Mouse (Mus musculus): ENCODE results near the gene Spag9.

The Spag9 gene

DNA sequence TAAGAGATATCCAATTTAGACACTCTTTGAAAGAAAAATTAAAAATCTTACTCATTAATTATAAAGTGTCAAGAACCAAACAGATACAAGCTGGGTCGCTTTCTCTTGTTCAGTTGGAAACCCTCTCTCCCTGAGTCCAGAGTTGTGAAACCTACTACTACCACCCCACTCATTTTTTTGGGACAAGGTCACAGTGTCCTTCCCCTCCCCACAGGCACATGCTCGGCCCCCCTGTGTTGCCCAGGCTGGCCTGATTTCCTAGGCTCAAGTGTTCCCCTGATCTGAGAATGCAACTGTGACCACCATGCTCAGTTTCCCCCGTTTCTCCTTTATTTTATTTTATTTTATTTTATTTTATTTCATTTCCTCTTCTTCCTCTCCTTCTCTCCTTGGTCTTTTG, 158.3 kb downstream of the Spag9 start:
- DNase-seq (ENCODE audit: low spot score in 2 of 2), result no peak

DNA sequence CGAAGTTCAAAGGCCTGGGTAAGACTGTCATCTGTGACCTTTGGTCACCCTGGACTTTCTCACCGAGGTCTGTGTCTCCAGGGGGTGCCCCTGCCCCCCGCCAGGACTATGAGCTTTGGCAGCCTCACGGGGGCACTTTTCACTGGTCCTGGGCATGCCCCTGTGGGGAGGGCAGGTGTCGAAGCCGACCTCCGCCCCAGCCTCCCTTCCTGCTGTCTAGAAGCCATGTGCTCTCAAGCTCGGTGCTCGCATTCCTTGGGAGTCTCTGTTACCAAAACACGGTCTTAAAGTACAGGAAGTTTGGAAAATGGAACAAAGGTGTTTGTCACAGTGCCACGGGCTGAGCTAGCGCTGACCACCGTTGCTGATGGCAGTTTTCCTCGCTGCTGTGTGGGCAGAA, 162.6 kb downstream of the Spag9 start:
- no peak for DNase-seq (ENCODE audit: low spot score in 2 of 2)

DNA sequence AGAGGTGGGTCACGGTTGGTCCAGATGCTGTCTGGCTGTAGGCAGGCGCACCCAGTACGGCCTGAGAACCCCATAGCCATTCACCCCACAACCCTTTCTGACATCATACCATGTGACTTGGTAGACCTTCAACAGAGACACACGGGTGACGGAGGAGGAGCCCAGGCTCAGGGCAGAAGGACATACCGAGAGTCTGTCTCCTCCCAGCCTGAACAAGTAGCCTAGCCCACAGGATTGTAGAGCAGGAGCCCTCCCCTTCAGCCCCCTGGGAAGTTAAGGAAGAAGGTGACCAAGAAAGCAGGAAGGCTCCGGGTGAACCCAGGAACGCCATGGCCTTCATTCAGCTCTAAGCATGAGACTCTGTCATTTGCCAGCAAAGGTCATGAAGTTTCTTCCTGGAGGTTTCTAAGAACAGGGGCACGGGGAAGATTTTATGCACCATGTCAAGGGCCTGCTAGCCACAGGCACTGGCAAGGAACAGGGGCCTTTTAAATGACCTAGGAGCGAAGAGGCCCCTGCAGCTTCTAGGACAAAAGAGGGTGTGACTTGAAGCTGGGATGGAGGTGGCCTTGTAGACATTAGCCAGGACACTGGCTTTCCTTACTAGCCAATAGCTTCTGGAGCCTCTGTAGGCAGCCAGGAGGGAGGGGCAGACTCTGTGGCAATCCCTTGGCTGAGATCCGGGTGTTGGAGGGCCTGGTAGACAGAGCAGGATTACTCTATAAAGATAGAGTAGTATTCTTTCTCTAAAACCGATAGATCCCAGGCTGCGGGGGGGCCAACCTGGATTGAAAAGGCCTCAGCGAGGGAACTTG, 163.4 kb downstream of the Spag9 start:
- DNase-seq (ENCODE audit: low spot score in 2 of 2), result no peak

DNA sequence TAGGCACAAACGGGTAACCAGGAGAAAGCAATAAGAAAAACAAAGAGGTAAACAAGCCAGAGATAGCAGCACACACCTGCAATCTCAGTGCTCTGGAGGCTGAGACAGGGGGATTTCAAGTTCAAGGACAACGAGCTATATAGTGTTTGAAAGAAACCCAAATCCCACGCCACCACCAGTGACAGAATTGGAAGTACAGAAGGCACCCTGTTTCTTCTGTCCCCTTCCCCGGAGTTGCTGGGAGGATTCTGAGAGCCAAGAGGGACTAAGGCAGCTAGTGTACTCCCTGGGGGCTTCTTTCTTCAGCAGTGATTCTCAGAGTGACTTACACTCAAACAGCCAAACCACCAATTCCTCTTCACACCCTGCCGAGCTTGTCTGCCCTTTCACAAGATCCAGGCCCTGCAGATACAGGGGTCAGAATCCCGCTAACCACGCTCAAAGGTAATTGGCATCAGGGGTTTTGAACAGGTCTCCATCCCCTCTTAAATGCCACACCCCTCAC, 164.1 kb downstream of the Spag9 start:
- DNase-seq (ENCODE audit: low spot score in 2 of 2), result no peak

DNA sequence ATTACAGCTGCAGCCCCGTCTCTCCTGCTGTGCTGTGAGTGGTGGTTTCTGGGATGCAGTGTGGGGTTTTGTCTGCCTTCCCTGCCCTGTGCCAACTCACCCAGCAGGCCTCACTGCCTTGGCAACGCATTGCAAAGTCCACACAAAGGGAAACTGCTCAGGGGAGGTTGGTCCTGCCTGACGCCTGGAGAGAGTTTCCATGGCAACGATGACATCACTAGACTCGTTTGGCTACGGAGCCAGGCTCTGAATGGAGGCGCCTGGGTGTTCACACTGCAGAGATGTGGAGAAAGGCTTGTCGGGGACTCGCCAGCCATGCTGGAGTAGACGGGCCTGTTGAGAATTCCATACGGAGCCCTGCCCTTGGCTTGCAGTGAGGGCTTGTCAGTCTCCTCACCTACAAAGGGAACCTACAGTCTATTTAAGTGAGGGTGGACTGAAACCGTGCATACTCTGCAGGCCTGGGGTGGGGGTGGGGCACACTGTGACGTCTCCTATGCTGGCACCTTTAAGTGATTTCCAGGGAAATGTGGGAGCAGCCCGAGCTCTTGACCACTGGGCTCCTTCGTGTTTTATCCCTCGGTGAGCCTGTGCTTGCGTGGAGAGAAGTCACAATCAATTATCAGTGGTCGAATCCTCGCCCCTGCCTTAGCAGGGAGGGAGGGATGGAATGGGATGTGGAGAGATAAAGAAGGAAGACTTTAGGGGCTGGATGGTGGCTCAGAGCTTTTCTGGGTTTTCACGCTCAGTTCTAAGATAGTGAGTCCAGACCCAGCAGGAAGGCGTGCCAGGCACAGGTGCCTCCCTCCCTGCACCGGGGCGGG, 164.8 kb downstream of the Spag9 start:
- peak in 1 of 2 experiments; percentile 15 for DNase-seq (ENCODE audit: low spot score in 2 of 2)

DNA sequence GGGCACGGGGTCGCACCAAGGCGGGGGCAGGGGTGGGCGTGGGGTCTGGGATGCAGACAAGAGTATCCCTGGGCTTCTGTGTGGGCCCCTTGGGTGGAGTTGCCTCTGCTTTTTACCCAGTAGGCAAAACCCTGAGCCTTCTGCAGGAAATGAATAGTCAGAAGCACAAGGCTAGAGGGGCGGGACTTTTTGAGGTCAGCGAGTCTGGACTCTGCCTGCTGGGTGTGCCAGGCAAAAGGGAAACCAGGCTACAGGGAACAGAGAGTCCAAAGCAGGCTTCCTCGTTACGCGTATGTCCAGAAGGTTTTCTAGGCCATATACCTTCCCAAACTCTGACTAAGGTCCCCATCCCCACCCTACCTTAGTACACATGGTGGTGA, 165.4 kb downstream of the Spag9 start:
- DNase-seq (ENCODE audit: low spot score in 2 of 2), result peak; percentile 22 to 27

DNA sequence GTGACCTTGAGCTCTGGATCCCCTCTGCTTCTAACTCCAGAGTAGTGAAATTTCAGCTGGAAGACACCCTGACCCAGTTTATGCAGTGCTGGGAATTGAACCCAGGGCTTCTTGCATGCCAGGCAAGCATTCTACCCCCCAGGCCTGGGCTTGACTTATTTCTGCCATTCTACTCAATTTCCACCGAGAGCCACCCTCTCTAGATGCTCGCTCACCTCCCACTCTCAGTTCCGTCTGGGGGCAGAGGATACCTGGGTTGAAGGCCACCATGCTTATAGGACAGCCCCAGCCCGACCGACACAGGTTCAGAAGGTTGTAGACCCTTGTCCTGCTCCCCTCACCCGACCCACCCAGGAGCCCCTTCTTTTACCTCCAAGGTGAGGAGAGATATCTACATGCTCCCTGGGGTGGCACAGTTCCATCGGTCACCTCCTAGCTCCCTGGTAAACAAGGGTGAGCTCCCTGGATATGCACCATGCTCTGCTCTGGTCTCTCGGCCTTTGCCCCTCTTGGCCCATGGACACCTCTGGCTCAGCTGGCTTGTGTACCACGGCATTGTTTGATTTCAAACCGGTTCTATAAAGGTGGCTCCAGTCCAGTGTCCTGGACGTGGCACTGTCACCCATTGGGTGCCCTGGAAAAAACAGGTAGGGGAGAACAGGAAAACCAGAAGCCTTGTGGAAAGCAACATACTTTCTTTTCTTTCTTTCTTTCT, 166.1 kb downstream of the Spag9 start:
- no peak for DNase-seq (ENCODE audit: low spot score in 2 of 2)

DNA sequence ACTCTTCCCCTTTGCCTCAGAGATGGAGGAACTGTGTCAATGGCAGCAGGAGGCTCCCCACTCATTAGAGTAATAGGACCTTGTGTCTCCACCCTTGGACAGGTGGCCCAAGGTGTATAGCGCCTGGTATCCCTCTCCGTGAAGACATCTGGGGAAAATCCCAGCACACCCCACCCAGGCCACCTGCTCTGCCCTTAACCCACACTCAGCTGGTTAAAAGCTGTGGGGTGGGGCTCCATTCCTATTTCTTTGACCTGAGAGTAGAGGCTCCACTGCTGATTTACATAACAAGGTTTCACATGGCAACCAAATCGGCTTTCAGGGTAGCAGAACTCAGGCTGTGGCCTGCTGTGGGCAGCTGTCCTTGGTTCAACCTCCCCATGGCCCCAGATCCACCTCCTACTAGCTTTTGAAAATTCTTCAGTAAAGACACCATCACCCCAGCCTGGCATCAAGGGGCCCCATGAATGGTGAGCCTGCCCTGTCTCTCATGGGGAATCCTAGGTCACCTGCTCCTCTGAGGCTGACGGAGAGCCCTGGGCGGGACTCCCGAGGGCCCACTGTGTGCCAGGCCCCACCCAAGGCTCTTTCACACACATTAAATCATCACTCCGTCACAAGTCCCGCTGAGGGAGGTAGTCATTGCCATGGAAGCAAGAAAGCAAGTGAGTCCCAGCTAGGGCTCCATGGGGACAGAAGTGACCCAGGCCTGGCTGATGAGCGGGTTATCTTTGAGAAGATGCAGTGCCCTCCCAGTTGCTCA, 167.3 kb downstream of the Spag9 start:
- DNase-seq (ENCODE audit: low spot score in 2 of 2), result no peak

DNA sequence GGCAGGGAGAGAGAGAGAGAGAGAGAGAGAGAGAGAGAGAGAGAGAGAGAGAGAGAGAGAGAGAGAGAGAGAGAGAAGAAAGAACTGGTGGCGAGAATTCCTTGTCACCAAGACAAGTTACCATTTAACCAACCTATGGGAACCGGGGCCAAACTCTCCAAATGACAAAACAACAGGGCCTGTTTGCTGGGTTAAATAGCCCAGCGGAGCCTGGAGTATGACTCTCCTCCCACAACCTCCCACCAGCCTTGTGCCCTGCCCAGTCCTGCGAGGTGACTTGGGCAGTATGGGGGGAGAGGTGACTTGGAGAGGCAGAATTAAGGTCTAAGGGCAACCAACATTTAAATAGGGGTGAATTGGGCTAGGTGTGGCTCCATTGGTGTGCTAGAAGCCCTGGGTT, 169.9 kb downstream of the Spag9 start:
- no peak for DNase-seq (ENCODE audit: low spot score in 2 of 2)

DNA sequence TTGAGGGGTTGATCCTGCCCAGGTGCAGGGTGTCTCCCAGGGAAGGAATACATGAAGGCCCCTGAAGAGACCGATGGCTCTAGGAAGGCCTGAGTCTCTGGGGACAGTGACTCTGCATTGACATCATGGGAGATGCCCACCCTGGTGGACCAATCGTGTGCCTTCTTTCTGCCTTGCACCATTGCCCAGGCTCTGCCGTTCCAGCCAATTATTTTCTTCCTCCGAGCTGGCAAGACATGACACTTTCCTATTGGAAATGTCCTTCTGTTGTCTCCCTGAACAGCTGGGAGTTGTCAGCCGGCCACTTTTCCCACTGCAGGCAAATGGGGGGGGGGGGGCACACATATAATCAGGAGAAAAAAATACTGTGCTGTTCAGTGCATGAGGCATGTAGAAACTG, 172.3 kb downstream of the Spag9 start:
- DNase-seq (ENCODE audit: low spot score in 2 of 2), result no peak

DNA sequence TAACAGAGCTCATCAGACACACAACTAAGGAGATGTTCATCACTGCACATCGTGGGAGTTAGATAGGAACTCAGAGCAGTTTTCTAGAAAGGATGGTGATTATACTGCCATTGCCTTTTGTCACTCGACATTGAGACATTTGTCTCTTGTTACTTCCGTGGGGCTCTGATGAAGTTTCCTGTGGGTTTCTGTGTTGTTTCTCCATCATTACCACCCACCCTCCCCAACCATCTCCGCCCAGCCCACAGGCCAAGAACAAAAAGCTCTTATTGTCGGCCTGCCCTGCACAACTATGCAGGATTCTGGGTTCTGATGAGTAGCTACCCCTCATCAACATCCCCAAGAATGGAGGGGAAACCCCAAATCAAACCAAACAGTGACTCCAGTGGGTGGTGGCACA, 173.7 kb downstream of the Spag9 start:
- peak in 1 of 2 experiments; percentile 10 for DNase-seq (ENCODE audit: low spot score in 2 of 2)

DNA sequence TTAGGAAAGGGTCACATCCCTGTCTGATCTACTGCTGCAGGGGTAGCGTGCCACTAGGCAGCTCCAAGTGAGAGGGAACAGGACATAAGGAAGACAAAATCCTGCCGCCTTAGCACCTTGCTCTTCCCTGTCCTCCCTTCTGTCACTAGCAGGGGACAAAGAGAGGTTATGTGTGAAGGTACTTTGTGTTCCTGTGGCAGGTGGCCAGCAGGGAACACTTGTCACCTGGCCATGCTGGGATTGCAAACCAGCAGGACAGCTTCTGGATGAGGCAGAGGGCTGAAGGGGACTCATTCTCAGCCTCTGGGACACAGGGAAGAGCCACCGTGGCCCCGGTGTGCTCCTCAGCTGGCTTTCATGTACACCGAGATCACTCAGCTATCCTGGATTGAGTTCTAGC, 175.8 kb downstream of the Spag9 start:
- no peak for DNase-seq (ENCODE audit: low spot score in 2 of 2)

DNA sequence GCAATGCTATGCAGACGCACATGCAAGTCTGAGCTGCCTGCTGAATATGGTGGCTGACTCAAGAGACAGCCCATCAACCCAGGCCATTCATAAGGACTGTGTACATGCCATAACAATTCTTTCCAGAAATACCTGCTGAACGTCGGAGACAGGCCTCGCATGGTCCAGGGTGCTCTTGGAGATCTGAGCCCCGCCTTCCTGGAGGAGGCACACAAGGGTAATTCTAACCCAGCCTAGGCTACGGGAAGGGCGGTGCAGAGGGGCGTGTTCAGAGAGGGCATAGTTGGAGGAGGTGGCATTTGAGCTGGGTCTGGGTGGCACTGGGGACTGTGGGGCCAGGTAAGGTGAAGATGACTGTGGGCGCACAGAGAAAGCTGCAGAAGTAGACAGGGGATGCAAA, 176.3 kb downstream of the Spag9 start:
- DNase-seq (ENCODE audit: low spot score in 2 of 2), result no peak

DNA sequence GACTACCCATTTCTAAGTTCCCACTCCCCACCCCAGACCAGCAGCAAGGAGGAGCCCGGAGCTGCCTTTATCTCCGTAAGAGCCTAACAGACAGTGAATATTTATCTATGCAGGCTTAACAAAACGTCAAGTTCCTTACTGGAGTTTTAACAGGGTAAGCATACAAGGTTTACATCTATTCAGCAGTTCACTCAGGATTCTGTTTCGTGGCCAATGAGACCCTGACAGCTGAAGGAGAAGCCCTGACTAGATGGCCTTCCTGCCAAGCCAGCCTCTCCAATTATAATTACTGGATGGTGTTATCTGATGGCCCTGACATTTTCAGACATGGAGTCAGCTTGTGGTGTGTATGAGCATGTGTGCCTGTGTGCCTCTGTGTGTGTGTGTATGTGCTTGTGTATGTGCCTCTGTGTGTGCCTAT, 177.8 kb downstream of the Spag9 start:
- no peak for DNase-seq (ENCODE audit: low spot score in 2 of 2)

DNA sequence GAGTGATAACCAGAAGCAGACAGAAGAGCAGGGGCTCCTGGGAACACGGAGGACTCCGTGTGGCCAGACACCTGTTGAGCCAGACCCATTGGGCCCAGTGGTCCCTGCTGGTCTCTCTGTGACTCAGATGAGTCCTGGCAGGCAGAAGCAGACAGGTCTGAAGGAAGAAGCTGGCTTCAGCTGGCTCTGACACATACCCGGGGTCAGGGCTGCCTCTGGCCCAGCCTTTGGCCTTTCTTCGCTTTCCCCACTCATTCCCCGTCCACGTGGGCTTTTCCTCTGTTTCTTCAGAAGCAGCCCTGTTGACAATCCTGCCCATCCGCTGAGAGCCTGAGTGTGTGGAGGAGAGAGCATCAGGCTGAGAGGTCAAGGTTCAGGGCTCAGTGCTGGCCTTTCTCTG, 179.4 kb downstream of the Spag9 start:
- DNase-seq (ENCODE audit: low spot score in 2 of 2), result no peak
